Mouse (Mus musculus) adrenal gland, adult 2 months (tissue): ENCODE measurements around the gene Xpo5. TPM values are rescaled to one million over a fixed set of nuclear protein-coding genes. Genes with fewer than 3 reads are reported as not detected.
A peak's percentile ranks its signal among the peaks of the same experiment; 100 is the strongest.

Experiments
- DNase-seq: peaks from one replicate; pipeline ENCODE4 v3.0.0; 2021
- polyA plus RNA-seq: library from polyadenylated mRNA; depleted of rRNA; stranded (reverse); fragments of >200 nt; gene quantifications from 2 replicates; pipeline ENCODE4 v1.2.3, GENCODE M21; 2012
- total RNA-seq, 2 experiments: library from RNA; stranded (reverse); gene quantifications; 2 replicates each; pipeline ENCODE4 v1.2.3; 2021

The Xpo5 gene
- total and polyA plus RNA-seq, 3 experiments: 29.3 to 81.2 (median 65.0) TPM

DNA sequence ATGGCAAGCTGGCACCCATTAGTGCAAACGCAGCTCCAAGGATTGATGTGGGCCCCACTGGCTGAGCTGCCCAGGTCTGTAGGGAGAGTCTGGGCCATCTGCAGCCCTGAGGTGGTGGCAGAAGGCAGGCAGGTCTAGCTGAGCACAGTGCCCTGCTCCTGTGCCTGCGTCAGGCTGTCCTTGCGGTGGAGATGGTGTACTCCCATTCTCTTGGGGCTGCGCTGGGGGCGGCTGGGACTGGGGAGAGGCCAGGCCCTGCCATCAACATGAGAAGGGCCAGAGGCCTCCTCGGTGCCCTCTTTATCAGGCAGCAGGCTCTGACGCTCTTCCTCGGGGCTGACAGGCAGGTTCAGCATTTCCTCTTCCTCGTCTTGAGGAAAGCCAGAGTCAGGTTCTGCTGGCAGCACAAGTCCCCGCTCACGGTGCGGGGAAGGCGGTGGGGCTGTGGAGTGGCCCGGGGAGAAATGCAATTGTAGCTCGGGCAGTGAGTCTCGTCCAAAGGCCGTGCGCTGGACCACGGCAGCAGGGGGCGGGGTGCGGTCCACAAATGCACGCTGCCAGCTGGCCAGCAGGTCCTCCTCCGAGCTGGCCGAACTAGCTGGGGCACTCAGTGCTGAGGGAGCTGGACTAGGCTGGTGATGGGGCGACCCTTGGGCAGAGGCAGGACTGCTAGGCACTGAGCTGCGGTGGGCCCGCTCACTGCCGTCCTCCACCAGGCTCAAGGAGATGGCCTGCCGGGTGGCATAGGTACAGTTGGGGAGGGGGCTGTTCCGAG is 55.9 kb downstream of the Xpo5 start:
- no peak for DNase-seq

DNA sequence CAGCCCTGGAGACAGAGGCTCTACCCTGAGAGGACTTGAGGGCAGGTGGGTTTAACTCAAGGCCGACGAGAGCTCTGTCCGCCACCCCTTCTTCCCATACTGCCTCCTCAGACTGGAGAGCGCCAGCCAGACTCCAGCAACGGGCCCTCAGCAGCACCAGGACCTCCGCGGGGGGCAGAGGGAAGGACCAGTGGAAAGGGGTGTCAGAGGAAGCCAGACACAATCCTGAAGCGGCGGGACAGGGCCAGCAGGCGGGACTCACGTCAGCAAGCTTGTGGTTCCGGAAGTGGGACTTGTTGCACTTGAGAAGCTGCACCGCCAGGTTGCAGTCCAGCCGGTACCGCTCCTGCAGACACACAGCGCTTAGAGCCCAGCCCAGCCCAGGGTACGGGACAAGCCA is 57.1 kb downstream of the Xpo5 start:
- DNase-seq: no peak

DNA sequence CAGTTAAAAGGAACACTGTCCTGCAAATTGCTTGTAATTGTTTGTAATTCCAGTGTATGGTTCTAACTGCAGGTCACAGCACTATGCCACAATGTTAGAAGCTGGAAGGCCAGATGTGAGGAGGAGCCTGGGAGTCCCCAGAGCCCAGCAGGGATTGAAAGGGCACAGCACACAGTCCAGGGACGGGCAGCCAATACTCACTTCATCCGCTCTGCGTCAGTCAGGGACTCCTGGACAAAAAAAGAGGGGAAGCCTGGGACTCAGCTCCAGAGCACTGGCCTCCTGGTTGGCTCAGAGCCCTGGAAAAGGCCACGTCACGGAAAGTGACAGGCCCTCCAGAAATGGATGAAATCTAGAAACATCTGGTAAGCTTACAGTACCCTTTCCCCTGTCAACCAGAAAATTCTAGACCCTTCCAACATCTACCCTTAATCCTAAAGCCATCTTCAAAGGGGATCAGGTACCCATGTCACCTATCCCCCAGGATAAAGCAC is 59.7 kb downstream of the Xpo5 start:
- DNase-seq: no peak

DNA sequence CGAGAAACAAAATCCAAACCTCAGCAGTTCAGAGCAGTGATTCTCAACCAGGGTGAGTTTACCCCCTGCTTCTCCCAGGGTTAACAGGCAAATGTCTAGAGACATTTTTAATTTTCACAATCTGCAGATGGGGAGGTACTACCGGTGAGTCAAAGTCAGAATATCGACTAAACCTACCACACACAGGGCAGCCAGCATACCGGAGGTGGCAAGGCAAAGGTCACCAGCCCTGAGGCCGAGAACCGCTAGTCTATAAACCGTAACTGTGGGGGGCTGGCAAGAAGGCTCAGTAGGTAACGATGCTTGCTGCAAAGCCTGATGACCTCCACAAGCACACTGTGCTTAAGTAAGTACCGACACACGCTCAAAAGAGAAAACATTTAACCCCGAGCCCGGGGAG is 62.9 kb downstream of the Xpo5 start:
- no peak for DNase-seq

DNA sequence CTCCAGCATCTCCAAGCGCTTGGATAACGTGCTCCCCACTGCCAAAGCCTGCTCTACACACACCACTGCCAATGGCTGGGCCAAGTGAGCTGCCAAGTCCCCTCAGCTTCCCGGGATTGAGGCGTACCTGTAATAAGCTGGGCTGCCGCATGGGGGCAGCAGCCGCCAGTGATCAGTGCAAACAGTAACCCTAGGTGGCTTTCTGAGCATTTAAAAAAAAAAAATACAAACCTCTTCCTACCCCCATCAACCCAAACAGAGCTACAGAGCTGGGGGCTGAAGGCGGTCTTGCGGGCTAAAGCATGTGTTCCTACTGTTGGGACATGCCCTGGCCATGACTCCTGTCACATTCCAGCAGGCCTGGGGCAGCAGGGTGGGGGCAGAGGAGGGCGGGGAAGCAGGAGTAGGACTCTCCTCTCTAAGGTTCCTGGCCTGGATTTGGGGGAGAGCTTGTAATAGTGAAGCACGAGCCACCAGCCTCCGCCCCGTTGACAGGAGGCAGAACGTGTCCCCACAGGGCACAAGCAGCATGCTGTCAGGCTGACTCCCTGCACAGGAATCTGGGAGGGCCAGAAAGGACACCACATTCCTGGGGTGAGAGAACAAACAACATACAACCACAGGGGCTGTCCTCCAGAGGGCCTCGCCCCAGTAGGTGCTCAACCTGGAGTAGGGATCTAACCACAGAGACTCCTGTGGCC is 63.5 kb downstream of the Xpo5 start:
- DNase-seq: peak; percentile 83

DNA sequence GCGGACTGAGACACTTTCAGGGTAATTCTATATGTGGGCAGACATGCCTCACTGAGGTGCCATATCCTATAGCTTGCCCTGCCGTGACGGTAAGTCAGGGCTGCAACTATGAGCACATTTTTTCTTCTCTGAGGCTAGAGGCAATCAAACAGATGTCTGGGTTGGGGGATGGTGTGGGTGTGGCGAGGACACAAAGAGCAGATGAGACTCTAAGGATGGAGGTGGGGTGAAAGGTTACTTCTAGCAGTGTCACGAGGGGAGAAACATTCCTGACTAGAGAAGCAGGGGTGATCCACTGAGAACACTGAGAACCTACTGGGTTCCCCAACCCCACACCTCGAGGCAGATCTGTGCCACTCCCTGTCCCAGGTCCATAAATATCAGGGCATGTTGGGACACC is 64.4 kb downstream of the Xpo5 start:
- no peak for DNase-seq

DNA sequence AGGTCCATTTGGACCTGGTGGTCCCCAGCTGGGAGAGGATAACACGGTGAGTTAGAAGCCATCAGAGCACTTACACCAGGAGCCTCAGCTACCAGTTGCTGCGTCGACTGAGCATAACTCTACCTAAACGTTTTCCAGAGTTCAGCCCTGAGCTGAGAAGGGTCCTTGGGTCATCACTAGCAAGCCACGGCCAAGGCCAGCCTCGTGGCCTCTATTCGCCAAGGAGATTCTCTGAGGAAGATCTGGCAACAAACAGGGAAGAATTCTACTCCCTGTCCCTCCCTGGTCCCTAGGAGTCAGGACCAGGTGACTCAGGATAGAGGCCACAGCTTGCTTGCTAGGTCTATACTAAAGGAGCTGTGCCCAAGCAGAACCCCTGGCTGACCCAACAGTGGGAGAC is 64.9 kb downstream of the Xpo5 start:
- no peak for DNase-seq

DNA sequence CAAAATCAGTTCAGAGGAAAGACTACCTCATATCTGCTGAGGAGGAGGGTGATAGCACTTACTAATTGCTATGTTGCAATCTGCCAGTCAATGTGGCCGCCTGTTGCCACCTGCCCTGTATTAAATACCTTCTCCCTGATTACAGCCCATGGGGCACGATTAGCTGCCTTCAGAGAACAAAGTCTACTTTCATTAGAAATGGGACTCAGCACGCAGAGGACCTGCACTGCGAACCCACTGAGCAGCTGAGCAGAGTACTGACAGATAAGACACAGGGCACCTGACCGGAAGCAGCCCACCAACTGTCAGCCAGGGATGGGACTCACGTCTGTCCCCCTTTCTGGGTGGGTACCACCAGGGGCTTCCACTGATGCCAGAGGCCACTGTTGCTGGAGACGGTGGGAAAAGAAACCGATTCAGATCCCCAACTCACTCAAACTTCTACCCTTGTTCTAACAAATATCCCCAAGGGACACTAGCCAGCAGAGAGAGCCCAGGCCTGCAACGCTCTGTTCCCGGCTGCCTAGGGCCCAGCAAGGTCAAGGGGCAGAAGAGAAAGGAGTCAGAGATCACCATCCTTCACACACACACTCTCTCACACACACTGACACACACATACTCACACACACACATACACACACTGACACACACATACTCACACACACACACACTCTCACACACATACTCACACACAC is 65.6 kb downstream of the Xpo5 start:
- DNase-seq: no peak

DNA sequence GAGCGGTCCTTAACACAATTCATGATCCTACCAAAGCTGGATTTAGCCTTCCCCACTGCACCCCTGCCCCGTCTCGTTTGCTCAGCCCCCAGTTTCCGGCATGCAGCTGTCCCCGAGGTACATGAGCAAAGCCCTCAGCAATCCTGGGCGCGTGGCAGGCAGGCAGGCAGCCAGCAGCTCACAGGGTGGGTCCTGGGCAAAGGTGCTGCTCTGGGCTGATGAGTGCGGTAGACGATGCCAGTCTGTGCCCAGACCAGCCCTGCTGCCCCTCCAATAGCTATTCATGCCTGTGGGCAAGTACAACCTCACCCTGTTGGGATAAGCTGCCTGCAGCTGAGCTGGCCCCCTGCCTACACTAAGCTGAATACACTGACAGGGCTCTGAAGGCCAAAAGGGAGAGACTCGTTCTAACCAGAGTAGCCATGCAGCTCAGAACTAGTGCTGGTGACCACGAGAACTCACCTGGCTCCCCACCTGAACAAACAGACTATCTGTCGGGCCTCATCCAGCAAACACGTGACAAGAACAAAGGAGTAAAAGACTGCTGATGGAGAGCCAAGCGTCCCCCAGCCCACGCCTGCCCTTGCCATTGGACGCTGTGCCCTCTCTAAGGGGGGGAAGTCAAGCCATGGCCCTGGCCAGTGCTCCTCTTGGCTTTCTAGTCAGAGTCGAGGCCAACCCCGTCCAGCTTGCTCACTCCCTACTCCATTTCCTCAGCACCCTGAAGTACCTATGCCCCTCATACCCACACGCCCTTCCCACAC is 67.4 kb downstream of the Xpo5 start:
- no peak for DNase-seq

DNA sequence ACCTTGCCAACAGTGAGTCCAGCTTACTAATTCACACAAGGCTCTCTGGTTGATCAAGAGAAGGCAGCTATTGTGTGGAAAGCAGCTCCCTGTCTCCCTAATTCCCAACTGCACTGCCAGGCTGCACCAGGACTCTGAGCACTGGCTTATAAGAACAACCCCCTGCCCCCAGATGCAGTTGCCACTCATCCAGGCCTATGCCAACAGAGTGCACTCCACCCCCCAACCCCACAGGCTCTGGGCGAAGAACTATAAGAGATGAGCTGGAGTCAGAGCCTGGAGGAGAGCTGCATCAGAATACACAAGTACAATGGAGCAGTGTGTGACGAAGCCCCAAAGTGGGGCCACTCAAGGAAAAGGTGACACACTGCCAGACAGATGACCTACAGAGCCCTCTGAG is 69.5 kb downstream of the Xpo5 start:
- no peak for DNase-seq

DNA sequence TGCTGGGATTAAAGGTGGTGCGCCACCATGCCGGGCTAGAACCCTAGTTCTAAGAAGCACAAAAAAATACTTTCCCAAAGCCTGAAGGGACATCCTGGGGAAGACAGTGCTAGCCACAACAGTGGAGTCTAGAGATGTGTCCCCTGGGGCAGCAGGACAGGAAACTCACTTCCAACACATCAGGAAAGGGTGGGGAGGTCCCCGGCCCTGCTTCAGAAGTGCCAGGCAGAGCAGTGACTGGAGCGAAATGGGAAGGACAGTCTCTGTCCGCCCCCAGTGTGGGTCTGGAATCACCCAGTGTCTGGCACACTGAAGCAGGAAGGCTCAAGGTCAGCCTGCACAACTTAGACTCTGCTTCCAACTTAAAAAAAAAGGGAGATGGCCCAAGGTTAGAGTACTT is 70.1 kb downstream of the Xpo5 start:
- peak; percentile 76 for DNase-seq

DNA sequence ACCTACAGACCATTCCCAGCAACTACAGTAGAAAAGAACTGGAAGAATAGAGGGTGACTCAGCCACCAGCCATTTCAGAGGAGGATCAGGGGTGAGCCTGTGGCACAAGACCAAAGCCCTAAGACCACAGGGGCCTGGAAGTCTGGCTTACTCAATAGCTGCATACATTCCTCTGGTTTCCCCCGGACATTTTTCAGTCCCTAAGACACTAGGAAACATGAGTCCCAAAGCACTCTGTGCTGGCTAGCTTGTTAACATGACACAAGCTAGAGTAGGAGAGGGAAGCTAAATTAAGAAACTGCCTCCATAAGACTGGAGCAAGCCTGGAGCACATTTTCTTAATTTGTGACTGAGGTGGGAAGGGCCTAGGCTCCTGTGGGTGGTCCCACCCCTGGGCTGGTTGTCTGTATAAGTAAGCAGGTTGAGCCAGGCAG is 71.2 kb downstream of the Xpo5 start:
- DNase-seq: no peak

DNA sequence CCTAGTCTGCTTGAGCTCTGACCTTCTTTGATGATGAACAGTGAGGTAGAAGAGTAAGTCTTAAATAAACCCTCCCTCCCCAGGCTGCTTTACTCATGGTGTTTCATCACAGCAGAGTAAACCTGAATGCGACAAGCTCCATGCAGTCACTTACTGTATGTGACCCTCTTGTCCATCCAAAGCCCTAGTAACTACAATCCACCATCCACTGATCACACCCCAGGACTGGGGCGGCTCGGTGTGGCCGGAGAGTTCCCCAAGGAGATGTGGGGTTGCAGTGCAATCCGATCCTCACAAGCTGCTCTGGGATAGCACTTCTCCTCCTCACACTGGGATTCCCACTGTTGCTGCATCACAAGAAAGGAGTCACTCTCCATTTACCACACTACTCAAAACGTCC is 71.9 kb downstream of the Xpo5 start:
- DNase-seq: no peak

DNA sequence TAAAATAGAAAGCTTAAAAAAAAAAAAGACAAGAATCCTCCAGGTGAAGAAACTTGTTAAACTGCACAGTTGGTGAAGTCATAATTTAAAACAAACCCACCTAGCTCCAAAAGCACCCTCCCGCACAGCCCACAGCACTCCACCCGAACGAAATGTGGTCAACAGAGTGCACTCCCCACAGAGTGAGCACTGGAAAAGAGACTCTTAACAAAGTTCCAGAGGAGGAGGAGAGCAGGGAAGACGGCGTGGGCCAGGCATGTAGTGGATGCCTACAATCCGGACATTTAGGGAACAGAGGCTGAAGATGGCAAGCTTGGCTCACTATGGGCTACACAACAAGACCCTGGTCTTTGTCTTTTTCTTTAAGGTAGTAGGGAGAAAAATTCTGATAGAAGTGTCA is 72.5 kb downstream of the Xpo5 start:
- DNase-seq: no peak

DNA sequence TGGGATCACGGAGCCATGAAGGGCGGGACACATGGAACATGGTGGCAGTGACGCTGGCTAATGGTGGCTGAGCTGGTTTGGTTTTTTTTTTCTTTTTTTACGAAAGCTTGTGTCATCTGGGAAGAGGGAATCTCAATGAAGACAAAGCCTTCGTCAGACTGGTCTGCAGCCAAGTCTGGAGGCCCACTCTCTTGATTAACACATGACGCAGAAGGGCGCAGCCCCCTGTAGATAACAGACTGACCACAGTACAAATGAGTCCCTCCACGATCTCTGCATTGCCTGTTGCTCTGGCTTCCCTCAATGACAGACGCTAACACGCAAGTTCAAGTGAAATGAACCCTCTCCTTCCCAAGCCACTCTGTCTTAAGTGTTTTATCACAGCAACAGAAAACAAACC is 72.9 kb downstream of the Xpo5 start:
- no peak for DNase-seq

DNA sequence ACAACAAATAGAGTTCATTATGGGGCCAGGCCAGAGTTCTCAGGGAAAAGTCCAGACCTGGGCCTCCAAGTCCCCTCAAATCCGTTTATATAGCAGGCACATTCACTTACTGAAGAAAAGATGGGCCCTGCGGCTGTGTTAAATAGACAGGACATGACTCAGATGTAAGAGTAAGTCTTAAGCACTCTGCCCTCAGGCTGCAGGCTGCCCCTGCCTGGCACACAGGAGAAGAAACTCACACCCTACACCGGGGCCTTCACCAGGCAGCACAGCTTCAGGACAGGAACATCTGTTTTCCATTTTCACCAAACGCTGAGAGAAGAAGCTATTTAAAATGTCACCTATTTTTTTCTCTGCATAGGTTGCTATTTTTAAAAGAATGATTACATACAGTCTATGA is 75.0 kb downstream of the Xpo5 start:
- DNase-seq: no peak

DNA sequence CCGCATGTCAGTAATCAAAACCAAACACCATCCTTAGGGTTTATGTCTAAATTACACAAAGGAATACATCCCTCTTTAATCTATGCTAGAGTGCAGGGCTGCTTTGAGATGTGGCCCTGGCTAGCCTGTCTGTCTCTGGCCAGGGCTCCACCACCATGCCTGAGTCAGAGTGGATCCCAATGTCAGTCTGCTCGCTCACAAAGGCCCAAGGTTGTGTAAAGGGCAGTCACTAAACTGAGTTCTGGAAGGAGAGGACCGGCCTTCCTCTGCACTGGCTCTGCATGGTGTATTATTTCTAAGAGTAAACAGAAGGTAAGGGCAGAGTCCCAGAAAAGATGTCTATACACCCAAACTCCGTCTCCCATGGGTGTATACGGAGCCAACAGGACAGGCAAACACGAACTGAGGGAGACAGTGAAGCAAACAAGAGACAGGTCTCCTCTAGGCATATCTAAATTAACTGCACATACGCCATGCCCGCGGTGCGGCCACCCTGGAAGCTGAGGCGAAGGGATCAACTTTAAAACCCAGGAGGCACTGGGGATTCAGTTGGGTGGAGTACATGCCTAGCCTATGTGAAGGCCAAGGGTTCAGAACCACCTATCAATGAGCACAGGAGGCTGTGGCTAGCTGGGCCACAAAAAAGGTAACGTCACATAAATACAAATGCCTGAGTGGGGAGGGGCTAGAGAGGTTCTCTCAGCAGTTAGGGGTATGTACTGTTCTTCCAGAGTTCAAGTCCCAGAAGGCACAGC is 75.6 kb downstream of the Xpo5 start:
- peak; percentile 83 for DNase-seq

DNA sequence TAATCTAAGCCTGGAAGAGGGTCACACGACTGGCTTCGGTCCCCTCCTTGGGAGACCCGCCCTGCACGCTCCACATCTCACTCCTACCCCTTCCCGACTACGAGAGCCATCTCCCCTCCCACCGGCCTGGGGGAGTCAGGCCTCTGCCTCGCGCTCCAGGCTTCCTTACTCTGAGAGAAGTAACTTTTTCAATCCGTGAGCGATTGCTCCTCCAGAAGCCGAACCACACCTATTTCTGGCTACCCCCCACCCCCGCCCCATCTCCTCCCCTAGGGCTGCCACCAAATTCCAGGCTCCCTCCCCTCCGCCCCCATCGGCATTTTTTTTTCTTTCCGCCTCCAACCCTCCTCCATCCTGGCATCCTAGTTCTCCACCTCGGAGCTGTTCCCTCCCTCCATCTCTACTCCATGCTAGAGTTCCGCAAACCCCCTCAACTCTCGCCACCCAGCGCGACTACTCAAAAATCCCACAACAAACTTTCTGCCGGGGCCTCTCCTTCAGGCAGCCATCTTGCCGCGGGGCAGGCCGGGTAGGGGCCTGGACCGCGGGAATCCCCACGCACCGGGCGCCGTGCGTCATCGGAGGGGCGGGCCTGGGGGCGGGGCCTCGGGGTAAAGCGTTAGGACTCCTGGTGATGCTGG is 80.0 kb downstream of the Xpo5 start, which contains the start of gene Tjap1:
Tjap1 (minus strand) TSS at position 544 of the 641 bp plus-strand sequence.
- peak; percentile 94 for DNase-seq

DNA sequence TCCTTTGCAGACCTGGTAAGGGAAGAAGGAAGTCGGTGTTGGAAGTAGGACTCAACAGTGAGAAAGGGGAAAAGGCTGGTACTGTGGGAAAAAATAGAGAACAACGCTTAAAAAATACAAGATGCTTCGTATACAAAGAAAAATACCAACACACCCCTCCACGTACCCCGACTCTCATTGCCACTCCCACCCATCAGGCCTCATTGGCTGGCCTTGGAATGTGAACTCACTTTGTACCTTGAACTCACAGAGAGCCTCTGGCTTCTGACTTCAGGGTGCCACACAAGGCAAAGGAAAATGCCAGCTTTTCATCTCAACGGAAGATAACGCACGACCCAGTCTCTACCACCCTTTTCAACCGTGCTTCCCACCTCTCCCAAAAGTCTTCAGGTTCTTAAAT is 80.6 kb downstream of the Xpo5 start:
- no peak for DNase-seq

DNA sequence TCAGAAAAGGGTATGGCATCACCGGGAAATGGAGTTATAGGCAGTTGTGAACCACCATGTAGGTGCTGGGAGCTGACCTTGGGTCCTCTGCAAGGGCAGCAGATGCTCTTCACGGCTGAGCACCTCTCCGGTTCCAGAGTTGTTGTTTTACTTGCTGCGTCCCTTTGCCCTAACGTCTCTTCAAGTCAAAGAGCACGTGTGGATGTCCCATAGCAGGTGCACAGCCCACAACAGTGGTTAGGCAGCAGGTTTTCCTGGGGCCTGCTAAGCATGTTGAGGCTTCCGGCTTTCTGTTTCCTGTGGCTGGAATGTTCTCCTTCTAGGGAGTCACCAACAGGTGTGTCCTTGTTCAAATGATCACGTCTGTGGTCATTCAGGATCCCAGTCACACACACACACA is 81.3 kb downstream of the Xpo5 start:
- no peak for DNase-seq

DNA sequence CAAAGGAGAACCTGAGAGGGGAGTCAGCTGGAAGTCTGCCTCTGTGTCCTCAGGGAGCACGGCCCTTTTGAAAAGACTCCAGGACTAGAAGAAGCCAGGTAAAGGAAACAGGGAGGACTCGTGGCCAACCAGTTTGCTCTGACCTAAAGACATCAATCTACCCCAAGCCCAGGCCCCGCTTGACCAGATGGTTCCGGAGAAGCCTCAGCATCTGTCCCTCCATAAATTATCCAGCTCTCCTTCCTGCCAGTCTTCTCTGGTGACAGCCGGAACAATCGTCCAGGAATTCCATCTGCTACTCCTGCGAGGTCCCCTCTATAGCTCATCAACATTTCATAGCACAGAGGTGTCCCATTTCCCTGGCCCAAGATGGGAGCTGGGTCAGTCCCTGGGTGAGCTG is 82.1 kb downstream of the Xpo5 start:
- DNase-seq: no peak
